14 mouse cellular contexts compared by ENCODE assay signal in the genomic region with DNA sequence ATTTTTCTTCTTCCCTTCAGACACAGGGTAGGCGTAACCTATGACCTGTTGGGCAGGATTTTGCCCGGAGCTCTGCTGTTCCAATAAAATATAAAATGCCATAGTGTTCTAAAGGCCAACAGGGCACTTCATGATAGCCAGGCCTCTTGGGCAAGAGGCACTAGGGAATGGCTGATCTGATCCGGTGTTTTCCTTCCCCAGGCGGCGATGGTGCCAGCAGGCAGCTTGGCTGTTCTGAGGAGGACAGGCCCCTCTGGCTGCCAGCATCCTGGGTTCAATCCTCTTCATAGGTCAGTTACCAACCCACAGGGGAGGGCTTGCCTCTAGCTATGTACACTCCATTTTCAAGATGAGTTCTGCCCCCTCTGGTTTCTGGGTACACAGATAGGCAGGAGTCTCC. TPM values are rescaled to one million over a fixed set of nuclear protein-coding genes. Genes with fewer than 3 reads are reported as not detected.
A peak's percentile ranks its signal among the peaks of the same experiment; 100 is the strongest.
DNase-seq lines count a peak whose midpoint lies in the region; ATAC-seq and TF ChIP-seq lines count a peak whose summit lies in the region.
"Had no signal": no experiment of that assay in that cellular context is flagged by ENCODE, and none has a peak within 500 bp of the region (broad histone marks: within the 10 kb centered on the region; RNA-seq: fewer than 3 reads in every experiment).

No protein-coding gene starts in this region.

- H3K4me3 ChIP-seq in hindbrain, embryonic 15.5 days: no peak overlapping the region
- H3K4me3 ChIP-seq in hindbrain, embryonic 12.5 days: no peak overlapping the region
- H3K4me3 ChIP-seq in lung, postnatal 0 days (ENCODE audit: low read depth, low read length): no peak overlapping the region
- H3K4me3 ChIP-seq in embryonic facial prominence, embryonic 14.5 days (ENCODE audit: low read depth, low read length): no peak overlapping the region
- no peak overlapping the region for H3K4me3 ChIP-seq in neural tube, embryonic 15.5 days (replicated peaks)
- H3K4me3 ChIP-seq: liver, embryonic 13.5 days; neural tube, embryonic 12.5 days had no signal

- no peak for TF ChIP-seq CTCF in lung, postnatal 0 days (IDR thresholded peaks at IDR 0.05)

- H3K27ac ChIP-seq in hindbrain, embryonic 15.5 days (replicated peaks): peak overlapping the region; percentile 43; the same call in 1 of the 2 replicates
- no peak overlapping the region for H3K27ac ChIP-seq in hindbrain, embryonic 12.5 days
- H3K27ac ChIP-seq in lung, postnatal 0 days (ENCODE audit: low read length): no peak overlapping the region
- peak overlapping the region; percentile 74 for H3K27ac ChIP-seq in embryonic facial prominence, embryonic 14.5 days (replicated peaks; ENCODE audit: low read depth, low read length)
- H3K27ac ChIP-seq in neural tube, embryonic 15.5 days (replicated peaks): peak overlapping the region; percentile 10; the same call in 1 of the 2 replicates
- H3K27ac ChIP-seq: liver, embryonic 13.5 days; macrophage; neural tube, embryonic 12.5 days had no signal

- no peak for TF ChIP-seq EP300 in lung, postnatal 0 days (IDR thresholded peaks at IDR 0.05)

- no peak overlapping the region for H3K9ac ChIP-seq in hindbrain, embryonic 15.5 days
- H3K9ac ChIP-seq in hindbrain, embryonic 12.5 days: no peak overlapping the region
- H3K9ac ChIP-seq in lung, postnatal 0 days (replicated peaks; ENCODE audit: low read depth): no peak overlapping the region
- 0 out of 2 replicates have a peak overlapping the region, but pooled peaks have one; percentile 19 for H3K9ac ChIP-seq in embryonic facial prominence, embryonic 14.5 days (ENCODE audit: low read depth, low read length)
- H3K9ac ChIP-seq in neural tube, embryonic 15.5 days (replicated peaks): no peak overlapping the region
- H3K9ac ChIP-seq: liver, embryonic 13.5 days; neural tube, embryonic 12.5 days had no signal

- peaks cover 9% of the 10 kb centered on the region for H3K4me1 ChIP-seq in hindbrain, embryonic 15.5 days (replicated peaks)
- H3K4me1 ChIP-seq in hindbrain, embryonic 12.5 days: peaks cover 3% of the 10 kb centered on the region; the same call in 1 of the 2 replicates
- no peaks in the 10 kb centered on the region; the same call in 1 of the 2 replicates for H3K4me1 ChIP-seq in lung, postnatal 0 days (ENCODE audit: insufficient read depth, low read depth, low read length)
- peaks cover 13% of the 10 kb centered on the region for H3K4me1 ChIP-seq in embryonic facial prominence, embryonic 14.5 days (ENCODE audit: control insufficient read depth, insufficient read depth, low read length)
- peaks cover 15% of the 10 kb centered on the region for H3K4me1 ChIP-seq in neural tube, embryonic 15.5 days
- H3K4me1 ChIP-seq: liver, embryonic 13.5 days had no signal

- ATAC-seq in hindbrain, embryonic 15.5 days (ENCODE audit: low FRiP score, low read depth): no peak
- no peak for ATAC-seq in hindbrain, embryonic 12.5 days (ENCODE audit: low FRiP score)
- no peak for ATAC-seq in lung, postnatal 0 days
- no peak for ATAC-seq in embryonic facial prominence, embryonic 14.5 days (ENCODE audit: low read depth)
- ATAC-seq in neural tube, embryonic 15.5 days (ENCODE audit: low FRiP score): no peak

- WGBS in hindbrain, embryonic 15.5 days: 46% methylated on average over 5 of the region's 5 CpGs
- whole genome bisulfite sequencing in hindbrain, embryonic 12.5 days: 57% methylated on average over 5 of the region's 5 CpGs
- WGBS in lung, postnatal 0 days: 61% methylated on average over 5 of the region's 5 CpGs
- WGBS in embryonic facial prominence, embryonic 14.5 days: 70% methylated on average over 5 of the region's 5 CpGs
- 47% methylated on average over 5 of the region's 5 CpGs for WGBS in neural tube, embryonic 15.5 days

- no peaks in the 10 kb centered on the region for H3K27me3 ChIP-seq in hindbrain, embryonic 15.5 days
- peaks cover 3% of the 10 kb centered on the region; the same call in 1 of the 2 replicates for H3K27me3 ChIP-seq in hindbrain, embryonic 12.5 days
- no peaks in the 10 kb centered on the region for H3K27me3 ChIP-seq in lung, postnatal 0 days (replicated peaks; ENCODE audit: insufficient read depth, low read length)
- H3K27me3 ChIP-seq in embryonic facial prominence, embryonic 14.5 days (replicated peaks; ENCODE audit: control insufficient read depth, insufficient read depth, low read length): no peaks in the 10 kb centered on the region
- H3K27me3 ChIP-seq in neural tube, embryonic 15.5 days (replicated peaks): no peaks in the 10 kb centered on the region

- no peak overlapping the region for H3K4me2 ChIP-seq in hindbrain, embryonic 15.5 days
- H3K4me2 ChIP-seq in hindbrain, embryonic 12.5 days (replicated peaks): no peak overlapping the region
- H3K4me2 ChIP-seq in lung, postnatal 0 days (replicated peaks; ENCODE audit: low read depth, low read length): no peak overlapping the region
- no peak overlapping the region for H3K4me2 ChIP-seq in embryonic facial prominence, embryonic 14.5 days (ENCODE audit: low read depth, low read length)
- H3K4me2 ChIP-seq in neural tube, embryonic 15.5 days: no peak overlapping the region
- H3K4me2 ChIP-seq: liver, embryonic 13.5 days; neural tube, embryonic 12.5 days had no signal

- no peaks in the 10 kb centered on the region for H3K36me3 ChIP-seq in hindbrain, embryonic 15.5 days
- H3K36me3 ChIP-seq in hindbrain, embryonic 12.5 days: 0 out of 2 replicates have a peak, but pooled peaks cover 3% of the 10 kb centered on the region
- H3K36me3 ChIP-seq in lung, postnatal 0 days (ENCODE audit: insufficient read depth, low read length): no peaks in the 10 kb centered on the region
- no peaks in the 10 kb centered on the region for H3K36me3 ChIP-seq in embryonic facial prominence, embryonic 14.5 days (ENCODE audit: control insufficient read depth, insufficient read depth, low read length)
- H3K36me3 ChIP-seq in neural tube, embryonic 15.5 days: no peaks in the 10 kb centered on the region
- H3K36me3 ChIP-seq: liver, embryonic 13.5 days; neural tube, embryonic 12.5 days had no signal

- peak; percentile 13 for DNase-seq in lung, postnatal 36 days
- no peak for DNase-seq in lung, postnatal 0 days (ENCODE audit: low spot score)
- no peak for DNase-seq in embryonic facial prominence, embryonic 14.5 days (ENCODE audit: low spot score)
- DNase-seq in urinary bladder, postnatal 14 days (ENCODE audit: low spot score): no peak
- no peak for DNase-seq in B cell, adult 2 months
- DNase-seq: cerebellum, adult 11-12 months; heart, postnatal 36 days; liver, embryonic 13.5 days; thymus, adult 18-20 months had no signal

- no peaks in the 10 kb centered on the region for H3K9me3 ChIP-seq in hindbrain, embryonic 15.5 days
- no peaks in the 10 kb centered on the region for H3K9me3 ChIP-seq in hindbrain, embryonic 12.5 days (replicated peaks)
- H3K9me3 ChIP-seq in lung, postnatal 0 days (ENCODE audit: low read length): no peaks in the 10 kb centered on the region
- no peaks in the 10 kb centered on the region for H3K9me3 ChIP-seq in embryonic facial prominence, embryonic 14.5 days (ENCODE audit: control insufficient read depth, low read length)
- no peaks in the 10 kb centered on the region for H3K9me3 ChIP-seq in neural tube, embryonic 15.5 days (replicated peaks)
- H3K9me3 ChIP-seq: liver, embryonic 13.5 days; neural tube, embryonic 12.5 days had no signal

RNA-seq across cellular contexts. Expression of gene Clmn, which starts 6.1 kb away (rescaled TPM):
- 1.5 and 1.7 TPM in 2 replicates for polyA plus RNA-seq in hindbrain, embryonic 15.5 days (2015; fragmentation: Nextera tagmentation; extraction: Ambion mirVana)
- 2.8 and 4.1 TPM in 2 replicates for polyA plus RNA-seq in hindbrain, embryonic 12.5 days (2016; fragmentation: Nextera tagmentation; extraction: Ambion mirVana)
- 2.0 and 2.5 TPM in 2 replicates for polyA plus RNA-seq in lung, postnatal 0 days (2015; fragmentation: Nextera tagmentation; extraction: Ambion mirVana)
- 2.4 and 3.2 TPM in 2 replicates for polyA plus RNA-seq in embryonic facial prominence, embryonic 14.5 days (2014; fragmentation: Nextera tagmentation; extraction: Ambion mirVana)
- polyA plus RNA-seq in neural tube, embryonic 15.5 days (2015; fragmentation: Nextera tagmentation; extraction: Ambion mirVana): 1.3 and 1.6 TPM in 2 replicates
- polyA plus RNA-seq: macrophage had no signal

Comparison
In these comparisons a context has a peak if more than half of its experiments do, and no peak if none do; other contexts are left out.
1. H3K27ac ChIP-seq: peak in hindbrain, embryonic 15.5 days (single experiment), embryonic facial prominence, embryonic 14.5 days (single experiment) and neural tube, embryonic 15.5 days (single experiment); none in hindbrain, embryonic 12.5 days (single experiment) and lung, postnatal 0 days (single experiment).